Mouse (Mus musculus) CH12.LX (cell line): ENCODE measurements around the gene Iglon5. TPM values are rescaled to one million over a fixed set of nuclear protein-coding genes. Genes with fewer than 3 reads are reported as not detected.

Experiments used
- DNase-seq: peaks from one replicate; pipeline ENCODE4 v3.0.0-alpha.2; 2013; ENCODE audit errors: extremely low read depth
- H3K27ac ChIP-seq: 2 replicates; pipeline ENCODE4 v1.5.1; 2012; ENCODE audit warnings: low read depth, mild to moderate bottlenecking, control low read depth, moderate library complexity; ENCODE audit not compliant: insufficient read depth
- H3K27me3 ChIP-seq: replicated peaks from 2 replicates; pipeline ENCODE3; 2012; ENCODE audit warnings: inconsistent platforms
- H3K36me3 ChIP-seq, 2 experiments: replicated peaks in 1 of 2; 2 replicates each; pipeline versions ENCODE3 to v1.6.1; 2012; ENCODE audit warnings: inconsistent platforms in 1 of 2, low read length in 1 of 2, mild to moderate bottlenecking in 1 of 2, mixed read lengths in 1 of 2, moderate library complexity in 1 of 2; ENCODE audit not compliant: control insufficient read depth in 1 of 2, insufficient read depth in 1 of 2
- H3K4me1 ChIP-seq, 2 experiments: 2 replicates each; pipeline ENCODE4 v1.6.1; 2012; ENCODE audit warnings: inconsistent platforms in 1 of 2, moderate library complexity in 1 of 2; ENCODE audit not compliant: insufficient read depth in 2 of 2, control insufficient read depth in 1 of 2
- H3K4me2 ChIP-seq: 2 replicates; pipeline ENCODE4 v1.6.1; 2012; ENCODE audit warnings: low read depth, mild to moderate bottlenecking, control low read depth; ENCODE audit not compliant: poor library complexity, insufficient read depth, severe bottlenecking
- H3K4me3 ChIP-seq, 3 experiments: fragments of 150-350 bp in 1 of 3; sonication (generic) in 1 of 3; replicated peaks in 1 of 3; 2 replicates each; pipeline versions ENCODE3 to v1.5.1; 2011 to 2012; ENCODE audit warnings: low read depth in 2 of 3, low read length in 2 of 3, mild to moderate bottlenecking in 2 of 3, moderate library complexity in 2 of 3, control low read depth in 1 of 3, improper control_type of control experiment in 1 of 3, inconsistent platforms in 1 of 3, mixed read lengths in 1 of 3; ENCODE audit not compliant: poor library complexity in 1 of 3
- H3K79me2 ChIP-seq: replicated peaks from 2 replicates; pipeline ENCODE4 v1.6.1; 2012; ENCODE audit warnings: mild to moderate bottlenecking, moderate library complexity; ENCODE audit not compliant: control insufficient read depth, poor library complexity, insufficient read depth, severe bottlenecking; ENCODE audit errors: extremely low read depth
- H3K9ac ChIP-seq: 2 replicates; pipeline ENCODE4 v1.6.1; 2012; ENCODE audit warnings: low read depth, mild to moderate bottlenecking, control low read depth, moderate library complexity; ENCODE audit not compliant: insufficient read depth
- H3K9me3 ChIP-seq: replicated peaks from 2 replicates; pipeline ENCODE3; 2012; ENCODE audit warnings: low read length, inconsistent platforms, mixed read lengths
- BHLHE40 ChIP-seq: IDR thresholded peaks from 2 replicates; pipeline ENCODE4 v1.6.1; 2011; ENCODE audit warnings: mild to moderate bottlenecking, low read depth, low read length, improper control_type of control experiment
- CHD2 ChIP-seq: IDR thresholded peaks from 2 replicates; pipeline ENCODE4 v1.6.1; 2011; ENCODE audit warnings: low read length, improper control_type of control experiment
- CTCF ChIP-seq, 2 experiments: IDR thresholded peaks in 1 of 2; conservative IDR thresholded peaks in 1 of 2; 2 replicates each; pipeline ENCODE4 v1.5.1; 2011 to 2012; ENCODE audit warnings: low read depth in 2 of 2, low read length in 2 of 2, improper control_type of control experiment in 1 of 2, inconsistent platforms in 1 of 2, mild to moderate bottlenecking in 1 of 2, moderate library complexity in 1 of 2
- E2F4 ChIP-seq: IDR thresholded peaks from 2 replicates; pipeline ENCODE4 v1.6.1; 2011; ENCODE audit warnings: low read depth, low read length, improper control_type of control experiment; ENCODE audit not compliant: insufficient replicate concordance
- ELF1 ChIP-seq: IDR thresholded peaks from 2 replicates; pipeline ENCODE4 v1.6.1; 2014; ENCODE audit warnings: low read depth, mild to moderate bottlenecking, inconsistent platforms, low read length, improper control_type of control experiment
- EP300 ChIP-seq: IDR thresholded peaks from 2 replicates; pipeline ENCODE4 v1.6.1; 2011; ENCODE audit warnings: low read length, improper control_type of control experiment
- ETS1 ChIP-seq: conservative IDR thresholded peaks from 2 replicates; pipeline ENCODE4 v1.6.1; 2012; ENCODE audit warnings: low read depth, mild to moderate bottlenecking, inconsistent platforms, low read length, improper control_type of control experiment, moderate library complexity
- HCFC1 ChIP-seq: IDR thresholded peaks from 2 replicates; pipeline ENCODE4 v1.6.1; 2012; ENCODE audit warnings: low read depth, mild to moderate bottlenecking, inconsistent platforms, low read length, improper control_type of control experiment
- MAFK ChIP-seq: IDR thresholded peaks from 2 replicates; pipeline ENCODE4 v1.6.1; 2011; ENCODE audit warnings: low read length, improper control_type of control experiment; ENCODE audit not compliant: insufficient replicate concordance
- MAZ ChIP-seq: IDR thresholded peaks from 2 replicates; pipeline ENCODE4 v1.6.1; 2012; ENCODE audit warnings: low read depth, mild to moderate bottlenecking, inconsistent platforms, low read length, improper control_type of control experiment, moderate library complexity
- MXI1 ChIP-seq: IDR thresholded peaks from 2 replicates; pipeline ENCODE4 v1.6.1; 2011; ENCODE audit warnings: mild to moderate bottlenecking, low read depth, low read length, improper control_type of control experiment
- NRF1 ChIP-seq: IDR thresholded peaks from 2 replicates; pipeline ENCODE4 v1.6.1; 2014; ENCODE audit warnings: low read depth, mild to moderate bottlenecking, inconsistent platforms, low read length, improper control_type of control experiment, moderate library complexity
- POLR2A ChIP-seq: IDR thresholded peaks from 2 replicates; pipeline ENCODE4 v1.6.1; 2011; ENCODE audit warnings: low read depth, mild to moderate bottlenecking, improper control_type of control experiment, low read length
- RAD21 ChIP-seq: IDR thresholded peaks from 2 replicates; pipeline ENCODE4 v1.6.1; 2011; ENCODE audit warnings: low read depth, mild to moderate bottlenecking, low read length, improper control_type of control experiment, moderate library complexity
- SIN3A ChIP-seq: IDR thresholded peaks from 2 replicates; pipeline ENCODE4 v1.6.1; 2012; ENCODE audit warnings: low read length, improper control_type of control experiment, inconsistent platforms
- SMC3 ChIP-seq: IDR thresholded peaks from 2 replicates; pipeline ENCODE4 v1.6.1; 2011; ENCODE audit warnings: low read depth, low read length, improper control_type of control experiment
- UBTF ChIP-seq: IDR thresholded peaks from 2 replicates; pipeline ENCODE4 v1.6.1; 2012; ENCODE audit warnings: low read depth, mild to moderate bottlenecking, inconsistent platforms, low read length, improper control_type of control experiment, moderate library complexity
- USF1 ChIP-seq: IDR thresholded peaks from 2 replicates; pipeline ENCODE4 v1.6.1; 2014; ENCODE audit warnings: low read depth, mild to moderate bottlenecking, inconsistent platforms, low read length, improper control_type of control experiment
- USF2 ChIP-seq: conservative IDR thresholded peaks from 2 replicates; pipeline ENCODE4 v1.6.1; 2011; ENCODE audit warnings: low read depth, low read length, improper control_type of control experiment
- ZKSCAN1 ChIP-seq: IDR thresholded peaks from 2 replicates; pipeline ENCODE4 v1.6.1; 2012; ENCODE audit warnings: low read depth, inconsistent platforms, low read length, improper control_type of control experiment, borderline replicate concordance
- dilution Hi-C: fragments of 300-500 bp; cut with MboI; formaldehyde crosslinking; loops from 2 replicates; pipeline ENCODE4 v1.14.3; 2020; ENCODE audit warnings: low sequenced_read_pairs; ENCODE audit not compliant: extremely low pct_unique_long_range_greater_than_20kb, extremely low pct_ligation_motif_present
- in situ Hi-C: fragments of 300-500 bp; cut with MboI; formaldehyde crosslinking; loops from 3 replicates; pipeline ENCODE4 v1.14.3; 2019; ENCODE audit warnings: low sequenced_read_pairs, low pct_ligation_motif_present, low pct_unique_long_range_greater_than_20kb, mixed read lengths
- polyA plus RNA-seq: library from polyadenylated mRNA; unstranded; fragments of >175 nt; gene quantifications from 2 replicates; pipeline ENCODE4 v1.2.1, GENCODE M21; 2012; ENCODE audit warnings: low read depth; ENCODE audit not compliant: insufficient read length
- total RNA-seq, 2 experiments: library from RNA; depleted of rRNA; stranded (reverse); fragments of 300-350 nt in 1 of 2; fragments of >200 nt in 1 of 2; gene quantifications; 2 replicates each; pipeline ENCODE4 v1.2.3; 2012 to 2014

Iglon5 gene
- total and polyA plus RNA-seq, 3 experiments: not detected

DNA sequence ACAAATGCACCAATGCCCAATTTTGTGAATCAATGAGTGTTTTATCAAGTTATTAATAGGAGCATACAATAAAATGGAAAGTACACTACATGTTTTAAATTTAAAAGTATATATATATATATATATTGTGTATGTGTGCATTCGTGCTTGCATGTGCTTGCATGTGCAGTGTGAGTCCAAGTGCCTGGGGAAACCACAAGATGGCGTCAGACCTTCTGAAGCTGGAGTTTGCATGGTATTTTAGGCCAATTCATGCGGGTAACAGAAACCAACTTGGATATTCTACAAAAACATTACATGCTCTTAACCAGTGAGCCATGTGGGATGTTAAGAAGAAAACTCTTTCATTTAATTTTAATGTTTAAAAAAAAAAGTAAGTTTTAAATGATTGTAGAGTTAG is 35.4 kb upstream of the Iglon5 start:
- TF ChIP-seq POLR2A: no peak
- TF ChIP-seq SMC3: peak; percentile 63
- no peak for TF ChIP-seq MAFK
- TF ChIP-seq RAD21: peak; percentile 59
- TF ChIP-seq CTCF (conservative IDR thresholded peaks at IDR 0.05 in 1 of 2, IDR thresholded peaks at IDR 0.05 in 1 of 2; ENCODE audit: low read depth in 2 of 2, low read length in 2 of 2): peak in 1 of 2 experiments; percentile 59; a peak in 2 of 4 replicates
- no peak for TF ChIP-seq USF1
- Histone ChIP-seq H3K4me3 (no peak overlapping the region), H3K36me3 (no peaks in the 10 kb centered on the region), H3K4me2 (no peak overlapping the region), H3K9ac (no peak overlapping the region), H3K27me3 (no peaks in the 10 kb centered on the region), H3K79me2 (no peaks in the 10 kb centered on the region), H3K27ac (no peak overlapping the region), H3K4me1 (no peaks in the 10 kb centered on the region), H3K9me3 (no peaks in the 10 kb centered on the region)
- dilution Hi-C loops (no loop called here), in situ Hi-C loops (no loop called here)
- peak; percentile 55 for DNase-seq

DNA sequence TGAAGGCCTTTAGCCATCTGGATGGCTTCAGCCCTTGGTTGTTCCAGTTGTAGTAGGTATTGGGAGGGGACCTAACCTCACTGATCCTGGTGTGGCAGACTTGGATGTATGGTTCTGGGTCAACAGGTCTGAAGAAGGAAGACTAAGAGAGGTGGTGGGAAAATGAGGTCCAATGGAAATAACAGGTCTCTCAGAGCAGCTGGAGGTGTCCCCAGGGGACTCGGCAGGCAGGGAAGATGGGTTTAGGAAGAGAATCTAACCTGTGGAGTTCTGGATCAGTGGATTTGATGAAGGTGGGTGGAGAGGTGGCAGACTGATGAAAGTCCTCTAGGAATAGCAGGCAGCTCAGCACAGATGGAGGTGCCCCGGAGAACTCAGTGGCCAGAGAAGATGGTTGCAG is 32.9 kb upstream of the Iglon5 start:
- H3K27ac ChIP-seq: no peak overlapping the region
- no peaks in the 10 kb centered on the region for H3K79me2 ChIP-seq
- no peaks in the 10 kb centered on the region for H3K4me1 ChIP-seq
- no peak overlapping the region for H3K4me3 ChIP-seq
- no peak for DNase-seq
- dilution Hi-C loops: no loop called here
- TF ChIP-seq HCFC1 (no peak), UBTF (no peak), BHLHE40 (no peak)
- no peak overlapping the region for H3K9ac ChIP-seq
- no peaks in the 10 kb centered on the region for H3K9me3 ChIP-seq
- no peak overlapping the region for H3K4me2 ChIP-seq
- in situ Hi-C loops: no loop called here
- no peaks in the 10 kb centered on the region for H3K36me3 ChIP-seq
- H3K27me3 ChIP-seq: no peaks in the 10 kb centered on the region

DNA sequence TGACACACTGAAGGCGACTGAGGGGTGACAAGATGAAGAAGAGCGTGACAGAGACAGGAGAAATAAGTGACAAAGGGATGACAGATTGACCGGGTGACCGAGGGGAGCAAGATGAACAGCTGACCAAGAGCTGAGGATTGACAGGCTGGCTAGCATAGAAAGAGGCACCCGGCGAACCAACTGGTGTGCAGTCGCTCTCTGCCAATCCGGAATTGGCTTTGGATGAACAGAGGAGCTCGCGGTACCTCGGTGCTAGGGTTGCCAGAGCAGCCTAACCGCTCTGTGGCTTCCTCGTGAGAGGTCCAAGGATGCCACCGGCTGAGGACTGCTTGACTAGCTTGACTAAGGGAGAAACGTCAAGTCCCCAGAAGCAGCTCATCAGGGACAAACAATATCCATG is 28.5 kb upstream of the Iglon5 start:
- Histone ChIP-seq H3K79me2 (no peaks in the 10 kb centered on the region), H3K4me1 (no peaks in the 10 kb centered on the region), H3K9ac (no peak overlapping the region), H3K36me3 (no peaks in the 10 kb centered on the region), H3K4me2 (no peak overlapping the region), H3K9me3 (no peaks in the 10 kb centered on the region), H3K27ac (no peak overlapping the region), H3K4me3 (no peak overlapping the region), H3K27me3 (no peaks in the 10 kb centered on the region)
- no peak for DNase-seq
- TF ChIP-seq SIN3A (no peak), MAZ (no peak), CHD2 (no peak), MXI1 (no peak), NRF1 (no peak), EP300 (no peak), USF2 (no peak), ETS1 (no peak), E2F4 (no peak), ELF1 (no peak), UBTF (no peak), ZKSCAN1 (no peak)
- dilution Hi-C loops: no loop called here
- in situ Hi-C loops: no loop called here
